Mouse (Mus musculus) midbrain, embryonic 13.5 days (tissue): ENCODE measurements around the gene Gm3043. TPM values are rescaled to one million over a fixed set of nuclear protein-coding genes. Genes with fewer than 3 reads are reported as not detected.
"Not testable (repeated sequence)": the region's sequence is repeated elsewhere in the genome, so short reads cannot be mapped to it uniquely, and the experiment has no call there.

ENCODE experiments used
- ATAC-seq: fragments of 200-750 bp; cut with Nextera tagmentation; 2 replicates; pipeline ENCODE4 v1.8.0; 2017; ENCODE audit warnings: mild to moderate bottlenecking, moderate TSS enrichment, moderate library complexity
- H3K27ac ChIP-seq: fragments of 300-500 bp; sonication (generic); 2 replicates; pipeline ENCODE4 v1.5.1; 2015; ENCODE audit warnings: inconsistent platforms, mild to moderate bottlenecking, moderate library complexity
- H3K27me3 ChIP-seq: fragments of 300-500 bp; sonication (generic); 2 replicates; pipeline ENCODE4 v1.6.1; 2015; ENCODE audit warnings: mild to moderate bottlenecking, inconsistent platforms
- H3K36me3 ChIP-seq: fragments of 300-500 bp; sonication (generic); 2 replicates; pipeline ENCODE4 v1.6.1; 2015; ENCODE audit warnings: mild to moderate bottlenecking, inconsistent platforms
- H3K4me1 ChIP-seq: fragments of 300-500 bp; sonication (generic); replicated peaks from 2 replicates; pipeline ENCODE4 v1.6.1; 2015; ENCODE audit warnings: inconsistent platforms
- H3K4me2 ChIP-seq: fragments of 300-500 bp; sonication (generic); replicated peaks from 2 replicates; pipeline ENCODE4 v1.6.1; 2015; ENCODE audit warnings: moderate library complexity, mild to moderate bottlenecking, inconsistent platforms
- H3K4me3 ChIP-seq: fragments of 300-500 bp; sonication (generic); replicated peaks from 2 replicates; pipeline ENCODE4 v1.5.1; 2015; ENCODE audit warnings: mild to moderate bottlenecking, inconsistent platforms
- H3K9ac ChIP-seq: fragments of 300-500 bp; sonication (generic); replicated peaks from 2 replicates; pipeline ENCODE4 v1.6.1; 2015; ENCODE audit warnings: mild to moderate bottlenecking, inconsistent platforms
- H3K9me3 ChIP-seq: fragments of 300-500 bp; sonication (generic); 2 replicates; pipeline ENCODE4 v1.6.1; 2016; ENCODE audit warnings: mild to moderate bottlenecking, inconsistent platforms
- WGBS: fragments of 180-500 bp; shearing (Covaris S2); methylation state at CpG from one replicate; pipeline ENCODE4 v1.1.7; 2015; 5-methylcytosine and 5-hydroxymethylcytosine counted together
- polyA plus RNA-seq: library from polyadenylated mRNA; unstranded; fragments of >200 nt; fragmentation: Nextera tagmentation; extraction: Ambion mirVana; gene quantifications from 2 replicates; pipeline ENCODE4 v1.2.1, GENCODE M21; 2015

The Gm3043 gene
- not detected in 2 replicates for polyA plus RNA-seq

DNA sequence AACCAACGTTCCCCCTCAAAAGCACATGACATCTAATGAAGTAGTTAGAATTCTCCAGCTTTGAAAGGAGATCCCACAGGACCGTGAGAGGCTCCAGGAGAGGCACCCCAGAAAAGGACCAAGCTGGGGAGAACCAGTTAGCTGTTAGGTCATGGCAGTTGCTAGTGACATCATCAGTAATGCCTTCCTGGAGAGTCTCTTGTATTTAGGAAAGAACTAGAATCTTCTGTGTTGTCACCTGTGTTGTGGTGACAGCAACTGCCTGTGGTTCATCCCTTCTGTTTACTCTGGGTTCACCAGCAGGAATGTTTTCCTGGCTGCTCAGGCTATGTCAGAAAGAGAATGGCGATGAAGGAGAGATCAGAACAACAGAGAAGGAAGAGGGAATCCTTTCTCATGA is at the start of gene Gm3043:
Gene Gm3043 (plus strand): TSS at position 301 of the 400 bp plus-strand sequence.
- no CpG with 5 or more reads among the region's 3 CpGs for WGBS
- H3K9ac ChIP-seq, H3K27ac ChIP-seq, H3K27me3 ChIP-seq, H3K9me3 ChIP-seq, H3K36me3 ChIP-seq, H3K4me3 ChIP-seq, H3K4me2 ChIP-seq, H3K4me1 ChIP-seq, ATAC-seq: not testable (repeated sequence)

DNA sequence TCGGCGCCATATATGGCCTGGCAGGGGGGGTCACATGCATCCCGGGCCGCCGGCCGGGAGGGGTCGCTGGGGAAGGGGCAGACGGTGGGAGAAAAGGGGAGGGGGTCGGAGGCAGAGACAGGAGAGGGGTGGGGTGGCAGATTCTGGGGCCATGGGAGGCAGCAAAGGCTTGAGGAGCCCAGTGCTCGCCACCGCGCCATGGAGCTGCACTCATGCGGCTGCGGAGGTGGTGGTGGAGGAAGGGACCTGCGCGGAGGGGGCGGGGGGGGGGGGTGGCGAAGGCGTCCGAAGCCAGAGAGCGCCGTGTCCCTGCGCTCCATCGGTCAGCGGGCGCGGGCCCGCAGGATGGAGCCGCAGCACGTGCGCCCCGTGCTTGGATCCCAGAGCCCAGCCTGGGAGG is 36.9 kb upstream of the Gm3043 start, which contains the start of gene Gm3020:
Gene Gm3020 (plus strand): TSS at position 301 of the 400 bp plus-strand sequence.
- no CpG with 5 or more reads among the region's 32 CpGs for WGBS
- H3K9me3 ChIP-seq, H3K9ac ChIP-seq, H3K4me3 ChIP-seq, H3K4me1 ChIP-seq, H3K36me3 ChIP-seq, H3K27ac ChIP-seq, H3K27me3 ChIP-seq, ATAC-seq, H3K4me2 ChIP-seq: not testable (repeated sequence)

Other genes starting within 250 kb of the Gm3043 start
- gene Gm10408, start 239.4 kb upstream of the Gm3043 start, polyA plus RNA-seq, result not detected in 2 replicates
- gene Gm3012, start 54.3 kb upstream of the Gm3043 start, polyA plus RNA-seq, result not detected in 2 replicates
- 9.0 and 12.1 TPM in 2 replicates for gene Gm3020, start 36.8 kb upstream of the Gm3043 start, polyA plus RNA-seq
- gene Gm3002, start 121.3 kb downstream of the Gm3043 start, polyA plus RNA-seq, result 1.7 and 2.5 TPM in 2 replicates
- gene Gm3033, start 157.5 kb downstream of the Gm3043 start, polyA plus RNA-seq, result not detected in 2 replicates
- gene Gm2916, start 195.4 kb downstream of the Gm3043 start, polyA plus RNA-seq, result not detected in 2 replicates
- gene Gm3029, start 243.0 kb downstream of the Gm3043 start, polyA plus RNA-seq, result not detected in 2 replicates